Mouse (Mus musculus) liver, adult 2 months (tissue): Measurements from ENCODE around the gene H2al2a. TPM values are rescaled to one million over a fixed set of nuclear protein-coding genes. Genes with fewer than 3 reads are reported as not detected.

Experiments used
- DNase-seq: peaks from one replicate; pipeline ENCODE4 v3.0.0-alpha.2; 2011; ENCODE audit warnings: low read depth, low spot score; ENCODE audit errors: extremely low read depth
- H3K27ac ChIP-seq: fragments of 200-500 bp; replicated peaks from 2 replicates; pipeline ENCODE4 v1.5.1; 2012; ENCODE audit warnings: low read depth, mild to moderate bottlenecking, control low read depth, inconsistent platforms, low read length; ENCODE audit not compliant: insufficient read depth
- H3K27me3 ChIP-seq: fragments of 200-500 bp; 2 replicates; pipeline ENCODE4 v1.6.1; 2012; ENCODE audit warnings: mild to moderate bottlenecking, moderate library complexity, low read length, inconsistent platforms; ENCODE audit not compliant: control insufficient read depth, insufficient read depth
- H3K36me3 ChIP-seq: fragments of 200-500 bp; 2 replicates; pipeline ENCODE4 v1.6.1; 2012; ENCODE audit warnings: low read length, inconsistent platforms; ENCODE audit not compliant: control insufficient read depth, insufficient read depth
- H3K4me1 ChIP-seq: fragments of 200-500 bp; 2 replicates; pipeline ENCODE4 v1.6.1; 2011; ENCODE audit warnings: low read length; ENCODE audit not compliant: control insufficient read depth, insufficient read depth
- H3K4me3 ChIP-seq: fragments of 200-500 bp; 2 replicates; pipeline ENCODE4 v1.5.1; 2011; ENCODE audit warnings: low read depth, mild to moderate bottlenecking, control low read depth, low read length, moderate library complexity; ENCODE audit not compliant: insufficient read depth
- H3K79me2 ChIP-seq: fragments of 200-500 bp; 2 replicates; pipeline ENCODE4 v1.6.1; 2012; ENCODE audit warnings: inconsistent platforms, mild to moderate bottlenecking, low read length, moderate library complexity; ENCODE audit not compliant: control insufficient read depth, insufficient read depth
- H3K9ac ChIP-seq: fragments of 200-500 bp; 2 replicates; pipeline ENCODE4 v1.6.1; 2012; ENCODE audit warnings: low read depth, mild to moderate bottlenecking, control low read depth, inconsistent platforms, low read length
- CTCF ChIP-seq: fragments of 200-500 bp; IDR thresholded peaks from 2 replicates; pipeline ENCODE4 v1.5.1; 2011; ENCODE audit warnings: low read depth, low read length, control low read depth
- POLR2A ChIP-seq: fragments of 200-500 bp; IDR thresholded peaks from 2 replicates; pipeline ENCODE4 v1.6.1; 2011; ENCODE audit warnings: low read length, control low read depth; ENCODE audit not compliant: insufficient read depth; ENCODE audit errors: extremely low read depth
- WGBS: fragments of 180-500 bp; shearing (Covaris S2); methylation state at CpG from one replicate; pipeline ENCODE4 v1.1.7; 2018; 5-methylcytosine and 5-hydroxymethylcytosine counted together
- polyA plus RNA-seq: library from polyadenylated mRNA; depleted of rRNA; stranded (reverse); fragments of >200 nt; gene quantifications from 2 replicates; pipeline ENCODE4 v1.2.3, GENCODE M21; 2012
- total RNA-seq: library from RNA; depleted of rRNA; stranded (reverse); fragments of >200 nt; gene quantifications from 2 replicates; pipeline ENCODE4 v1.2.3, GENCODE M21; 2014

The H2al2a gene
- total and polyA plus RNA-seq, 2 experiments: not detected

GRCm38 (mm10) chr2:18030581-18030980 lies 33.8 kb upstream of the H2al2a start:
- Histone ChIP-seq H3K79me2 (no peaks in the 10 kb centered on the region), H3K9ac (no peak overlapping the region), H3K27me3 (no peaks in the 10 kb centered on the region), H3K4me1 (0 out of 2 replicates have a peak, but pooled peaks cover 5% of the 10 kb centered on the region), H3K27ac (no peak overlapping the region), H3K4me3 (no peak overlapping the region), H3K36me3 (no peaks in the 10 kb centered on the region)
- DNase-seq: no peak
- TF ChIP-seq POLR2A (no peak), CTCF (no peak)
- whole genome bisulfite sequencing: 96% methylated on average over 8 of the region's 8 CpGs

- no peak for TF ChIP-seq CTCF
- no peak for TF ChIP-seq POLR2A
- Histone ChIP-seq H3K36me3 (no peaks in the 10 kb centered on the region), H3K9ac (no peak overlapping the region), H3K79me2 (no peaks in the 10 kb centered on the region), H3K4me1 (0 out of 2 replicates have a peak, but pooled peaks cover 5% of the 10 kb centered on the region), H3K27ac (no peak overlapping the region), H3K27me3 (no peaks in the 10 kb centered on the region), H3K4me3 (no peak overlapping the region)
- DNase-seq: no peak
- WGBS: 94% methylated on average over 7 of the region's 7 CpGs
Observed at GRCm38 (mm10) chr2:18029656-18030055, 32.9 kb upstream of the H2al2a start.

- Histone ChIP-seq H3K27me3 (no peaks in the 10 kb centered on the region), H3K4me1 (0 out of 2 replicates have a peak, but pooled peaks cover 5% of the 10 kb centered on the region), H3K79me2 (no peaks in the 10 kb centered on the region), H3K36me3 (no peaks in the 10 kb centered on the region), H3K9ac (peak overlapping the region; percentile 77), H3K4me3 (peak overlapping the region; percentile 90), H3K27ac (peak overlapping the region; percentile 81)
- under 1% methylated on average over 61 of the region's 61 CpGs for WGBS
- TF ChIP-seq CTCF (no peak), POLR2A (peak; percentile 43; the same call in 1 of the 2 replicates)
- DNase-seq: peak; percentile 78
Observed at GRCm38 (mm10) chr2:18028140-18029021, 31.6 kb upstream of the H2al2a start.

- no peaks in the 10 kb centered on the region for H3K36me3 ChIP-seq
Observed at GRCm38 (mm10) chr2:18027448-18028139, 30.8 kb upstream of the H2al2a start.

GRCm38 (mm10) chr2:18026116-18026947 lies 29.6 kb upstream of the H2al2a start:
- no peaks in the 10 kb centered on the region for H3K79me2 ChIP-seq
- 0 out of 2 replicates have a peak, but pooled peaks cover 5% of the 10 kb centered on the region for H3K4me1 ChIP-seq
- TF ChIP-seq POLR2A: no peak
- H3K27me3 ChIP-seq: no peaks in the 10 kb centered on the region
- WGBS: under 1% methylated on average over 44 of the region's 44 CpGs
- H3K36me3 ChIP-seq: no peaks in the 10 kb centered on the region
- peak overlapping the region; percentile 56 for H3K4me3 ChIP-seq
- peak overlapping the region; percentile 46 for H3K27ac ChIP-seq
- DNase-seq: peak; percentile 81
- peak overlapping the region; percentile 55 for H3K9ac ChIP-seq

More at GRCm38 (mm10) chr2:18027448-18028139, 30.8 kb upstream of the H2al2a start:
- H3K4me1 ChIP-seq: 0 out of 2 replicates have a peak, but pooled peaks cover 5% of the 10 kb centered on the region
- no peaks in the 10 kb centered on the region for H3K79me2 ChIP-seq
- peak overlapping the region; percentile 77 for H3K9ac ChIP-seq
- WGBS: 2% methylated on average over 44 of the region's 44 CpGs
- no peaks in the 10 kb centered on the region for H3K27me3 ChIP-seq
- H3K4me3 ChIP-seq: peak overlapping the region; percentile 90
- 0 out of 2 replicates have a peak, but pooled peaks have one; percentile 24 for TF ChIP-seq POLR2A
- TF ChIP-seq CTCF: peak; percentile 90
- DNase-seq: peak; percentile 74
- peak overlapping the region; percentile 81 for H3K27ac ChIP-seq
